Mouse (Mus musculus) NIH3T3 (cell line): ENCODE data around the gene Slit3.

Source experiments
- DNase-seq: peaks from one replicate; pipeline ENCODE4 v3.0.0-alpha.2; 2012; ENCODE audit warnings: low read depth

The Slit3 gene

DNA sequence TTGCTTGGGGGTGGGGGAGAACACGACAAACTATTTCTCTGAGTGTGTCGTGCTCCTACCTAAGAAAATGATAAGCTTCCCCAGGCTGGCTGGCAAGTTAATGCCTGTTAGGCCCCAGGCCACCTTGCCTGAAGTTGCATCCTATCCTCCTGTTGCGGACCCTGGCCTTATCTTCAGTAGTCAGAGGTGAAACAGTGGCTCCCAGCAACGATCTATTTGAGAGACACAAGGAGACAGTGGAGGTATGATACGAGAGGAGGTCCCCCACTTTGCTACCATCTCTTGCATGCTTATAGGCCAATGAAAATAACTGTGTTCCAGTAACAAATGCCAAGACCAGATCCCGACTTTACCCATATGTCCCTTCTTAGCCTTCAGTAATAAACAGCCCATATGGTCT, 414.0 kb downstream of the Slit3 start:
- no peak for DNase-seq

DNA sequence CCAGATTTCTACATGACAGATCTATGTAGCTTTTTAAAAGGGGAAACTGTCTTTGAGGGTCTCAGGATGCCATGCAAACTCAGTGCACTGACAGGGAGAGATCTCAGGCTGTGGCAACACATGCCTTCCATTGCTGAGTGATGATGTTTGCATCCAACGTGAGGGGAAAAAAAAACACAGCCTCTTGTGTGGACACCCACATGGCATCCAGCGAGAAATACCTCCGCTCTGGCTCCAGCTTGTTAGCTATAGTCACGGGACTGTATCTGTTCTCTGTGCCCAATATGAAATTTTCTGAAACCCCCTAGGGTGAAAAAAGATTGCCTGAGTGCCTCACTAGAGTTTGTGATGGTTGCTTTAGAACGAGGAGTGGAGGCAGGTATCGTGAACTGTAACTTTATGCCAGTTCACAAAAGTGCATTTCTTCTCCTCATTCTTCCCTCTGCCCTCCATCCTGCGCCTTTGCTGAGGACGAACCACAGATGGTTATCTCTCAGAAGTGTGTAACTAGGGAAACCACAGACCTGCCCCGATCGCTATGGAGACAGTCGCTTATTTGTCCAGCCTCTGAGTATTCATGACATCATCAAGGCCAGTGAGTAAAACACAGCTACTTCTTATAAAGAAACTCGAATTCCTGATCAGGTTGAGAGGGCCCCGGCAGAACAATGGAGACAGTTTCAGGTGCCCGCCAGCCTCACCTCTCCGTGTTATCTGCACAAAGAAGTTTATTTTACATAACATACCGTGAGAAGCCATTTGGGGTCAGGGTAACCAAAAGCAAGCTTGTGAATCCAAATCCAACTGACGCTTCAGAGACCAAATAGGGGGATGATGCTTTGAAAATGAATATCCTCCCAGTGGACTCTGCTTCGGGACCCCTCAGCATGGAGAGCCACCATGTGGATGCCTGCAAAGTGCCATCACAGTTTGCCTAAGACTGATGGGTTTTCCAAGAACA, 416.4 kb downstream of the Slit3 start:
- DNase-seq: peak; percentile 68

DNA sequence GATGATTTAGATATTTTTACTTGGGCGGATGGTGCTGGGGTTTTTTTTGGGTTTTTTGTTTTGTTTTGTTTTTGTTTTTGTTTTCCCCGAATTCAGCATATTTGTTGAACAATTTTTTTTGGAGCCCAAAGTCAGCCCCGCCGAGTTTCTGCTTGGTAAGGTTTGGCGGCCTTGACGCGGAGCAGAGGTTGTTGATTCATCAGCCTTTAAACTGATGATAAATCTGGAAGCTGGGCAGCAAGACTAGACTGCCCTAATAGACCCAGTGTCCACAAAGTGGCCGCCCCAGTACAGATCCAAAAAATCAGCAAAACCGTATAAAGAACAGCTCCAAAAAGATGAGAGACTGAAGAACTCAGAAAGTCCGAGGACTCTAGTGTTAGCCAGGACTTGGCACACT, 421.7 kb downstream of the Slit3 start:
- DNase-seq: no peak

DNA sequence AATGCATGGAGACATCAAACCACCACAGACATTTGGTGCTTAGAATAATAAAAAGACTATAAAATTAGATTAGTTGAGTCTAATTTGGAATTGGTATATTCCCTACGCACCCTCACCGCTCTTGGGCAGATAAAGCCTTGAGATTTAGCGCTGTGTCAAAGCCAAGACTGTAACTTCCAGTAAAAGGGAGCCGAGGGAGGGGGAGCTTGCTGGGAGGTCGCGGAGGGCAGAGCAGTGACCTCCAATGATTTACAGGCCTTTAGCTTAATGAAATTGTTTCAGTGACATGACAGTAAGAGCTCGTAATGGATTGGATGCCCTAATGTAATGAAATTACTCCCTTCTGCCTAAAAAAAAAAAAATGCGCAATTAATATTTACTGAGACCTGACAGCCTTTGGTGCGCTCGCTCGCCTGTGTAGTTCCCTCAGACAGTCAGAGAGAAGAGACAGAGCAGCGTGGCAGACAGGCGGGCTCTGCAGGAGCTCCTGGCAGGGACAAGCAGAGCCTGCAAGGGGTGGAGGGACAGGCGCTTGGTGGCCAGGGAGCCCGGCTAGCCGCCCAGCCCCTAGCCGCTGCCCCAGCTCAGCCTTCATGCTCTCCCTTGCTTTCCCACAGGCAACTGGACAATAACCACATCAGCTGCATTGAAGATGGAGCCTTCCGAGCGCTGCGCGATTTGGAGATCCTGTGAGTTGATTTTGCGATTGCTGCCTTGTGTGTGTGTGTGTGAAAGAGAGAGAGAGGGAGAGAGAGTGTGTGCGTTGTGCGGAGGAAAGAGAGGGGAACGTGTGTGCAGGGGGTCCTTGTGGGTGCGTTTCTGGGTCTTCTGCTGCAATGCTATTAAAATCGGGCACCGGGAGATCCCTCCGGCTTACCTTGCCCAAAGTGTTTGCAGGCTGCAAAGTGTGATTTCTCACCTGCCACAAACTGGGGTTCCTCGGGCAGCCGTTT, 423.4 kb downstream of the Slit3 start:
- DNase-seq: no peak

DNA sequence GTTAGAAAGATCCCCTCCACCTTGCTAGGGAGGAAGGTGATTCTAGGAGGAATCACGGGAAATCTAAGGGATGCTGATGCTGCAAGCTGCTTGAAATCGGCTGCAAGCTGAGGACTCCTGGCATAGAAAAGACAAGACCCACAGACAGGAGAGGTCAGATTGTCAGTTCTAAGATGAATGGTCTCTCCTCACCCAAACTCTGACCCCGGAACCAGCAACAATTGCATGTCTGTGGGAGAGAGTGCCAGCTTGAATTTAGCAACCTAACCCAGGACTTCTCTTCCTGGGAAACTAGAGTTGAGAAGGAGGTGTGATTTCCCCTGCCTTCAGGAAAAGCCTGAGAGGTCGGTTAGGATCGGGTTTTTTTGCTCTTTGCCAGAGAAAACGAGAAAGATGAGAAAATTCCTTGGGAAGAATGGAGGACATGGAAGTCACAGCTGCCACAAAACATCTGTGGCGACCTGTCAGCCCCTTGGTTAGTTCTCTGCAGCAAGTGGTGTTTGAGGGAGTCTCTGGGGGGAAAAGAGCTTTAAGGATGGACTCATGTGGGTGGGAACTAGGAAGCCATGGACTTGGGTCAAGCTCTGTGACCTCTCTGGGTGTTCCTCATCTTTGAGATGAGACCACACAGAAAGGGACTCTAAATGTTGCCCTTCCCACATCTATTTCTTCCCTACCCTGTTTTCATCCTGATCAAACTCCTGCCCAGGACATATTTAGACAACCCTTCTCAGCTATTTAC, 425.2 kb downstream of the Slit3 start:
- no peak for DNase-seq

DNA sequence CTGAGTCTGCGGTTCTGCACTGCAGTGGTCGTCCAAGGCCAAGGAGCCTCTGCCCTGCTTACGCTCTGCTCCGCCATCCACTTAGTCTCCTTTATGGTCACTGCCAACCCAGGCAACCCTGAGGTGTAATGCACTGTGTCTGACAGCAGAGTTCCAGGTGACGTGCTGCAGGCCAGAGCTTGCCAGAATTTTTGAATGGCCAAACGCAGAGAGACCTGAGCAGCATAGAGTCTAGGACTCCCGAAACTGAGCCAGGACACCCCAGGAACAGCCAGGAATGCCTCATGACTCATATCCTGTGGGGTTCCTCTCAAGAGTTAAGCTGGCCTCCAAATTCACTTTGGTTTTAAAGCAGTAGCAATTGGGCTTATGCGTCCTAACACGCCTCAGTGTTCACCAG, 429.0 kb downstream of the Slit3 start:
- no peak for DNase-seq

DNA sequence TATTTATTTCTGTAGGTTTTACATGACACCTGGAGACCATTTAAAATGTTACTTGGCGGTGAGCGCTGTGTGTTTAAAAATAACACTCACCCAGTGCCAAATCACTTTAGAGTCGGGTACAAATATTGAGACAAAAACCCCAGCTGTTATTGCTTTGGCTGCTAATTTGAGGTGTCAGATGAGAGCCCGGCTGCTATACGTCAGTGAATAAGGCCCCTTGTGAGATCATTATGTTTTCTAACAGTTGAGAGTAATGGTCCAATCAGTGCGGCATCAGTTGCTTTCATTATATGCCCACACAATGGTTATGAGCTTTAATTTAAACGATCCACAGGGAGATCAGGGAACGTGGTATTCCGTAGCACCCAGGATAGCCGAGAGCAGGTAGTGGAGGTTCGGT, 435.2 kb downstream of the Slit3 start:
- no peak for DNase-seq

DNA sequence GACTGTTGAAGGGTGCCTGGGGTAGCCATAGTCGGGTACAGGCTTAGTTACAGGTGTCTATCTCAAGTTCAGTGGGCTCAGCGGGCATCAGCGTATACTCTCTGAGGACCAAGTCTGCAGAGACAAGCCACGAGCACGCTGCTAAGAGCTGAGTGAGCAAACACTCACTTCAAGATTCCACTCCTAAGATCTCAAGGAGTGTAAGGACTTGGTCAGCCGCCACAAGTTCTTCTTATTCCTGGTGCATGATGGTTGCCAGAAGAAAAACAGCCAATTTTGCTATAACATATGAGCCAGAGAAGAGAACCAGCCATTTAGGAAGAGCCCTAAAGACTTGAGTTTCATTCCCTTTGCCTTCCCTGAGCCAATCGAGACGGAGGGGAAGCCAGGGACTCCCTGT, 436.5 kb downstream of the Slit3 start:
- no peak for DNase-seq

DNA sequence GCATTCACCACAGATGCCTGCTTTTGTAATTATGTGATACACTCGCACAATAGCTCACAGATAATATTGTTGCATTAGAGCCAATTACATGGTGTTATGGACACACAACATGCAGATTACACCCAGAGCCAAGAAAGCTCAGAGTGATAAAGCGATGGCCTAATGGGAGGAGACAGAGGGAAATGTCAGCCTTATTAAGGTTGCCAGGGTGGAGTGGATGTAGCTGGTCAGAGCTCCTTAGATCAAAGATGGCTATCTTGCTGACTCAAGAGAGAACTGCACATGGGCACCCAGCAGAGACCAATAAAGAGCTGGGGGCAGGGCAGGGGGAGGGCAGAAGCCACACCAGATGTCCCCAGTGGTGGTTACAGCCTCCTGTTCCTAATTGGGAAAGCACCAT, 437.3 kb downstream of the Slit3 start:
- DNase-seq: no peak

DNA sequence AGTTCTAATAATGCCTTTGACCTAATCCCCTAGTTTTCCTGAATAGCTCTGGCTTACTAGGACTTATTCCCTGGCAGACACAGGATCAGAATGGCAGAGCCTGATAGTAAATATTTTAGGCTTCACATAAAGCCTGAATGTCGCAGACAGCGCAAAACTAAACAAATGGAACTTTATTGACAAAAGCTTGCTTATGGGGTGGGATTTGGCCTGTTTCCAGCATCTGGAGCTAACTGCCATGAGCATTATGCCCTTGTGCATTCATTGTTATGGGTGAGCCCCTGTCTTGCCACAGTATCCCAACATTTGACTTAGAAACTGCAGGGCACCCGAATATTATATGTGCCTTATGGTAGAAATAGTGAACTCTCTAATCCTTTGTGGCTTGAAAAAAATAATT, 438.4 kb downstream of the Slit3 start:
- DNase-seq: no peak

DNA sequence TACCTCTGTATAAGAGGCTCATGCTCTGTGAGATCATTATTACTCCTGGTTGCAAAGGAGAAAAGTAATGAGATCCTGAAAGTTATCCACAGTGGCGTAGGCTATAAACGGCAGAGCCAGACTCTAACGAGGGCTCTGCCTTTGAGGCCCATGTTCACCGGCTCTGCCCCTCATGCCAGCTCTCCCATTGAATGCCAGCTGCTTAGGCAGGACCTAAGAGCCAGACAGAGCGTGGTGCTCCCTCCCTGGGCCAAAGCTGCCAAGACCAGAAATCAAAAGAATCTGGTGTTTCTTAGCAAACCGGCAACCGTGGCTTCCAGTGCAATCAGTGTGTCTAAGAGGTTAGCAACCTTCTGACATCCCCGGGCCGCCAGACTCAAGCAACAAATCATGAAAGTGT, 440.7 kb downstream of the Slit3 start:
- DNase-seq: no peak

DNA sequence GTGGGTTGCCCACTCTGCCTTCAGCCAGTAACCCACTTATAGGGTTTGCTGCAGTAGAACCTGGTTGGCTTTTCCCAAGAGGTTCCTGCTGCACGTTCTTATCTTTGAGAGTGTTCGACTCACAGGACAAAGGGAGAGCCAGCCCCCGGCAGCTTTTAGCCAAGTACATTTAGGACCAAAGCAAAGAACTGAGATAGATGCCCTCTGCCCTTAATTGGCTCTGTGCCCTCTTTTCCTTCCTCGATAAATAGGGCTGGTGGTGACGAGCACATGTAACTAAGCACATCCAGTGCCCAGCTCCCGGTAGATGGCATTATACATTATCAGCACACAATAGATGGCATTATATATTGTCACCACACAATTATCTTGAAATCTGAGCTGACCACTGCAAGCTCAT, 444.3 kb downstream of the Slit3 start:
- no peak for DNase-seq

DNA sequence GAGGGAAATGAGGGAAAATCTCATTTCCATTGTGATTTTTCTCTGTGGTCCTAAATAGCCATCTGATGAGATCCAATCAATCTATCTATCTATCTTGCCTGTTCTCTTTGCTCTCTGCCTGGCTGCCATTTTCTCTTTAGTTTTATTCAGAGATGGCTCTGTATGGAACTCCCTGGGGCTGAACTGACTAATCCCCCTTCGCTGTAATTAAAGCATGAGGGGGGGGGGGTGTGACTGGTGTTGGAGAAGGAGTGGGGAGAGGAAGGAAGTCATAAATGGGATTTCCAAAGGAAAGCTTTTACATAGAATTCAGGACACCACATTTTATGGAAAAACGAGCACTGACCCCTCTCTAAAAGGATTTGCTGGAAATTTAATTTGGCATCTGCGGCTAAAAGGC, 445.7 kb downstream of the Slit3 start:
- DNase-seq: no peak

DNA sequence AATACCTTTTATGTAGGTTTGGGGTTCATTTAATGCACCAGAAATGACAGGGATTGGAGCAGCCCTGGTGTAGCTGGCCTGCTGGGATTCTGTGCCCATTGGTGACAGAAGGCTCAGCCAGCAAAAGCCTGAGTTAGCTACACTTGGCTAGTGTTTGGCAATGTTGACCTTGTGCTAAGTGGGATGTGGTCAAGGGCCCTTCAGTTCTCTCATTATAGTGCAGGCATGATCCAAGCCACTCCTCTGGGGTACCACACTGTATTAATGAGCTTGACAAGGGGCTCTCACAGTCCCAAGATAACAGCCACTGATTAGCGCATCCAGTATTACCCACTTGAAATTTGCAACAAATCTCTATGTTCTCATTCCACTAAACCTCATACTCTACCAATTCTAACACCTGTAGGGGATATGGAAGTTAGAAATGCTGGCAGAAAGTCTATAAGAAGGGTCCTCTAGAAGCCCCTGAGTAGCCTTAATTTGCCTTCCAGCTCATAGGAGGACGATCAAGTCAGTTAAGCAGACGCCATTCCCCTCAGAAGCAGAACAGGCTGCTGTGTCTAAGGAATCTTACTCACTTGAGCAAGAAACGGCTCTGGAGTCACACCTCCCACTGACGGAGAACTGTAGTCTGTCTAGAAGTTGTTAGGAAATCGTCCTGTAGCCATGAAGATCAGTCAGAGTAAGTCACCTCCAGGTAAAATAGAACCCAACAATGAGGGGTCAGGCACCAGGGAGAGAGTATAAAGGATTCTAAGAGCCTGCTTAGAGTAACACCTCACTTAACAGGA, 448.3 kb downstream of the Slit3 start:
- DNase-seq: no peak

DNA sequence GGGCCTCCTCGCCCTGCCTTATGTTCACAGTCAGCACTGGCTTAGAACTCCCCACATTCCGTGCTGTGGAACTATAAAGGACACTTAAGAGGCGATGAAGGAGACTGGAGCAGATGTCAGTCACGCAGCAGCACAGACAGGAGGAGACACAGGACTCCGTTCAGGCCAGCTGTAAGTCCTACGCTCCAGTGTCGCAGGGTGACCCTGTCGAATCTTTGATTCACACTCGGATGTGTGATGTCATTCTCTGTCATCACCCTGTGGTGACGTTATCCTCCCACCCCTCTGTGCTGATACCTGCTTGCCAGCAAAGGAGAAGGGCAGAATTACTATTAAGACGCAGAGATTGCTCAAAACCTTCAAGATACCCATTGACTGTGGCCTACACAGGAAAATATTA, 448.9 kb downstream of the Slit3 start:
- DNase-seq: no peak

DNA sequence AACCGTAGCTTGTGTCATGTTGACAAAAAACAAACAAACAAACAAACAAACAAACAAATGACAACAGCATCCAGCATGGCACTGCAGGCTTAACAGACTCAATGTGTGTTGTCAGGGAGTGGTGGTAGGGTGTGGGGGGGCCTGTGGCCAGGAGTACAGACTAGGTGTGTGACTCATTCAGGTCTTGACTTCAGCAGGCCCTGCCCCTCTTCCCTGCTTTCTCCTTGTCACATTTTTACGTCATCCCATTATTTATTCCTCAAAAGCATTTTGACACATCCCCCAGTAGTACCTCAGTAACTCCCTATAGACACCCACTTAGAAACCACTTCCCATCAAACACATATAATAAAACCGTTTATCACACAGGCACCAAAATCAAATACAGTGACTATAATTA, 450.9 kb downstream of the Slit3 start:
- DNase-seq: no peak

DNA sequence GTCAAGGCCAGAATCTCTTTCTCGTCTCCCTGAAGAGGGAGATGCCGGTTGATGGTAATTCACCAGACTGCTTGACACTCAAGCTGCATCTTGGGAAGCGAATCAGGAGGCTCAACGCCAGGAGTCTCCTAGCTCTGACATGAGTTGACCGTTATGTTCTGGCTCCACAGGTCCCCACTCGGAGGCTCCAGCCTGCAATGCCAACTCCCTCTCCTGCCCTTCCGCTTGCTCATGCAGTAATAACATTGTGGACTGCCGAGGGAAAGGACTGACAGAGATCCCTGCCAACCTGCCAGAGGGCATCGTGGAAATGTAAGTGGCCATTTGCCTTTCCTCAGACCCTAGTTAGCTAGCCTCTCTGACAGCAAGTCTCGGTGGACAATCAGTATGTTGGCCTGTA, 457.8 kb downstream of the Slit3 start:
- no peak for DNase-seq

DNA sequence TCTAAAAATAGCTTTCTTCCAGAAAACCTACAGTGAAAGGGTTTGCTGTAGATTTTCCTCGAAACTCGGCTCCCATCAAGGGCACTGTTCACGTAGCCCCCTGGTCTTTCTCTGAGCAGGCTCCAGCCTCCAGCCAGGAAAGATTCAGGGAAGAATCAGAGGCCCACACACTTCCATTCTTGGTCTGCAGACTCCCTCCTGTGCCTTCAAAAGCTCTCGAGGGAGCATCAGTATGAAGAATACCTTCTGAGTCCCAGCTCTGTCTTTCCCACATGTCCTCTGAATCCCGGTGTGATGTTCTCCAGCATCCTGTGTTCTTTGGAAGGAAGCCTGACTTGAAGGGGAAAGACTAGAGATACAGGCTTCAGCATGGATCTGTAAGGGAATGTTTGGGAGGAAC, 461.6 kb downstream of the Slit3 start:
- DNase-seq: no peak

DNA sequence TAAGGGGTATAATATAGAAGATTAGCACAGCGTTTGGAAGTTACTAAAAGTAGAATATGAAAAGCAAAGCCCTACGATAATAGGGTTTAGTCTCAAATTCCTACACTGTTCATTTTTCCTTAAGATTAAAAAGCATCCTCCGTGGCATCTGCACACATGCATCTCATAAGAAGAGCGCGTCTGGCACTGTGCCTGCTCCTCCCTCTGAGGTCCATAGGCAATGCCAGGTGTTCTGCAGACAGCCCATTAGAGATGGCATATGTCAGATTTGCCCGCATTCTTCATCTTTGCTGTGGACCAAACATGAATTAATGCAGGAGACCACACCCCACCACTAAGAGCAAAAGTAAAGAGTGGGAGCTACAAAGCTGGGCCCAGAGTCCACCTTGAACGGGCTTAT, 462.6 kb downstream of the Slit3 start:
- DNase-seq: no peak

DNA sequence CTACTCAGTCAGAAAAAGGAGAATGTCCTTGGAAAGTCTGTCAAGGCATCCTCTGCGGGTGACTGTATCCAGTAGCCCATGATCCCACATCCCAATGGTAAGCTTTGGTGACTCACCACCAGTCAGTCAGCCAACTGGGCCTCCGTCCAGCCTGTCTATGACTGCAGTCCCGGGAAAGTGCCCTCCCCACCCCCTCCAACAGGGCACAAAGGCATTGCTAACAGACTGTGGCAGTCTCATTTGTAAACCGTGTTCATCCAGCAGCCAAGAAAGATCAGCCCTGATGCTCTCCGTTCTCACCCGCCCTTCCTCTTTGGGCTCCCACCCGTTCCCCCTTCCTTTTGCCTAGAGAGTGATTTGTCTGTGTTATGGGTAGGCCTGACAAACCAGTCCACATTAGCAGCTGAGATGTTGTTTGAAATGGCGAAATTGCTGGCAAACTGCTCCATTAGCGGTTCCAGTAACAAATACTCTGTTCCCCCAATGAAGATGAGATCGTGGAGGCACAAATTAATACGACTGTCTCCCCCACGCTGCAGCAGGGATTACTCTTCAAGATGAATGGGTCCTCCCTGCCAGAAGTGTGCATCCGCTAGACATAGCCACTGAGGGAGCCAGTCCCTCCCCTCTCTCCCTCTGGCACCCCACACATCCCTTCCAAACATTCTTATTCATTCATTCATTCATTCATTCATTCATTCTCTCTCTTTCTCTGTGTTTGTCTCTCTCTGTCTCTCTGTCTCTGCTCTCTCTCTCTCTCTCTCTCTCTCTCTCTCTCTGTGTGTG, 466.3 kb downstream of the Slit3 start:
- peak; percentile 92 for DNase-seq

DNA sequence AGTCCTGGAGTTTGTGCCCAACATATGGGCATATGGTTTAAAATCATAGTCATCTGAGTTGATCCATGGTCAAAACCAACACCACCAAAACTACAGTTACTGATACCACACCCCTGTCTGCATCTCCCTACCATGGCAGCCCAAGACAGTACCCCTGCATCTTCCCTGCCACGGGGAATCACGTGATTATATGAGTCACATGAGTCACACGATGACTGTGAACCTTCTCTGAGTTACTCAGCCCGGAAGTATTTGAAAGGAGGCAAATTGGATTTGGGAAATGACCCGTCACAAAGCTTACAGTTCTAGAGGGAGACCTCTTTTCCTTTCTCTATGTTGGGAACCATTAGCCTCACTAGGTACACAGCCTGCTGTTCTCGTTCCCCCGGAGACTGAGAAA, 468.9 kb downstream of the Slit3 start:
- DNase-seq: peak; percentile 66
